Mouse (Mus musculus) layer of hippocampus, postnatal 14 days (tissue): ENCODE measurements at regions not wholly inside any gene's neighbourhood (a gene's known extent, or its start where the extent isn't known, plus 50 kb on each side); places are given as distances from the start of the nearest gene placed in this dataset.
A peak's percentile ranks its signal among the peaks of the same experiment; 100 is the strongest.

Experiments used
- DNase-seq, 2 experiments: peaks; one replicate each; pipeline ENCODE4 v3.0.0; 2021 to 2022; ENCODE audit warnings: low spot score in 2 of 2, mixed read lengths in 1 of 2

DNA sequence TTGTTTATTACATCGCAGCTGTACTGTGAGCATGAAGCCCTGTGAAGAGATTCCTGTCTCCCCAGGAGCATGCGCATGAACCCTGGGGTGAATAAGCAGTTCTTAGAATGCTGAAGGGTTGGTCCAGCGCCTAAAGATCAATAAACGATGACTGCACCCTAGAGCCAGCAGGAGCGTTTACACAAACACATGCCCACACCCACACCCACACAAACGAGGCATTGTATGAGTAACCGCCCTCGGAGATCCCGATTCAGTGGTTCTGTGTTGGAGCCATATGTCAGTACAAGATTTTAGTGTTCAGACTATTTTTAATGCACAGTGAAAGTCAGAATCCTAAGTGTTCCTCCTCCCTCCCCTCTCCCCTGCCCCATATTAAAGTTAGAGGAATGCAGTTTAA, 57.3 kb downstream of the Edn1 start:
- no peak for DNase-seq

DNA sequence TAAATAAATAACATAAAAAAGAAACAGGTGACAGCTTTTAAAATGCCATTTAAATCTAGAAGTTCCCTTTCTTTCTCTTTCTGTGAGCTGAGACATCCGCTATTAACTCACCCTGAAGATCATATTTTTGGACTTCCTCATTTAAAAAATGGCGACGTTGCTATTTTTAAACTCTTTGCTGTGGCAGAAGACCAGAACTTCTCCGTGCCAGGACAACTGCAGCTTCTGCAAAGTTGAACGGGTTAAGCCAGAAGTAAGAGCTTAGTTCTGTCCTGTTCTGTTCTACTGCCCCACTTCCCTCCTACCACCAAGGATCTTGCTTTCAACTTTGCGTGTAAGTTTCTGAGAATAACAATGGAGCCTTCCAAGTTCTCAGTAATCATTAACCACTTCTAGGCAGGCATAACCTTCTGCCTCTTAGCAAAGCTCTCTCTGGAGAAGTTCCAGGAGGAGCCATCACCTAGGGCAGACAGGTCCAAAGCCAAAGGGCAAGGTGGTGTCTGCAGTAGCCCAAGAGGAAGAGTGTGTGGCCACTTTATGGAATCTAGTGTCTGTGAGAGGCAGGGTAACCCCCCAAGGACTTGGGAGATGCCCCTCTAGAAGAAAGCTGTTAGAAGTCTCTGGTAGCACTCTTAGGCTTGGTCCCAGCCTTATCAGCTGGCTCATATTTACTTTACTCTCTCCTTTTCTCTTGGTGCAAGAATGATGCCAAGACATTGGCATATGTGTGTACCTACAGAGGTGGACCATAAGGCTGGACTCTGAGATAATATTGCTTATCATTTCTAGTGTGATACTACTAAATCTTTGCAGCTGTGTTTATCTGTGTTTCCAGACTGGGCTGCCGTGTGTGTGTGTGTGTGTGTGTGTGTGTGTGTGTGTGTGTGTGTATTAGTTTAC, 66.6 kb downstream of the Edn1 start:
- DNase-seq, result no peak

DNA sequence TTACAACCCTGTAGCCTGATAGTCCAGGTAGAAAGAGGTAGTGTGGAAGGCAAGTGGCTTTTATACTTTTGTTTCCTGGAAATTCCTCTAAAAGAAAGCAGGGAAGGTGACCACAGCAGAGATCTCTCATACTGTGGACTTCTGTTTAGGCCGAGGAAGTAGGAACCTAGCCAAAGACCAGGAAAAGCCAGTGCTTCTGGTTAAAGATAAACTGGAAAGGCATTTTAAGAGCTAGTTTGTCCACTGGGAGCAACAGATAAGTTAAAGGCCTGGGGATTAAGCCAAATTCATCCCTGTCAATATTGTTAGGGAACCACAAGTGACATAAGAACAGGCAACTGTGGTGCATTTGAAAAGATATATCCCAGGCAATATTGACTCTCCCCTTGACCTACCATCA, 68.5 kb downstream of the Edn1 start:
- no peak for DNase-seq

- no peak for DNase-seq
These were observed 70.9 kb downstream of the Edn1 start for GRCm38 (mm10) chr13:42372201-42372600.

DNA sequence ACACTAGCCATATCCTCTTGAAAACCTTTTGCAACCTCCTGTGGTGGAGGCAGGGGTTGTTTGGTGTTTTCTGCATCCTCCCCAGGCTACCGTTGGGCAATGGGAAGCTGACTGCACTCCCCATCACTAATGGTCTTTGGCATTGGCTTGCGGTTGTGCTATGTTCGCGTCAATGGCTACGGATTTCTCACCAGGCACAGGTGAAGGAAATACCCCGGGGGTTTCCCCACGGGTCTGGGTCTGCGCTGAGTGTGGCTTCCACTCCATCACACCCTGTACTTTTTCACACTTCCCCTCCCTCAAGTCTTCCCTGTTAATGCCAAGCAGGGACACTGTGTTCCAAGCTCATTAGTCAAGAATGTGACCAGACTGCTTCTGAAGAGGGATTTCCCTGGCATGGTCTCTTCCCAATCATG, 72.9 kb downstream of the Edn1 start:
- peak in 1 of 2 experiments; percentile 39 for DNase-seq

- no peak for DNase-seq
These were observed 78.4 kb downstream of the Edn1 start for GRCm38 (mm10) chr13:42379675-42380074.

DNA sequence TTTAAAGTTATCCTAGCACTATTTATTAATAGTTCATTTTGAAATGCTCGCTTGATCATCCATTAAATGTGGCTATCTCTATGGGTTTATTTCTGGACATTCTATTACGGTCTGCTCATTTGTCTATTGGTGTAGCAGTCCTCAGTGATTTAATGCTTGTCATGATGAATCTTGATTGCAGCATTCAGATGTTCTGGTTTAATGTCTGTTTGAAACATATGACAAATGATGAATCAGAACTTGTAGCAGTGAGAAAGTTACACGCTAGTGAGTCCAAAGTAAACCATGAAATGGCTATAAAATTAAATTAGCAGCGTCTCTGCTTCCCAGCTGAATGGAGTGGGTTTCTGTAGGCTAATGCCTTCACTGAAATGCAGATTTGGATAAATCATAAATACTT, 81.8 kb downstream of the Edn1 start:
- DNase-seq, result no peak

DNA sequence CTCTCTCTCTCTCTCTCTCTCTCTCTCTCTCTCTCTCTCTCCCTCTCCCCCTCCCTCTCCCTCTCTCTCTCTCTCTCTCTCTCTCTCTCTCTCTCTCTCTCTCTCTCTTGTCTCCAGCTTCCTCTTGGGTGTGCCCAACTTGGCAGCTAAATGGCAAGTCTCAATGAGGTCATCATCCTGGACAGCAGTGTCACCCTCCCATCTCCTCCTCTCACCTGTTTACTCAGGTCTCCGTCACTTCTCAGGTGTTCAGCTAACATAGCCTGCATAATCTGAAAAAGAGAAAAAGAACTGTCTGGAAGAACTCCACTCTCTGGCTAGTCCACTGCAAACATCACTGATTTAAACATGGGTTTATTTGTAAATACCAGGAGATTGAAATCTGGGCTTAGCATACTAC, 89.1 kb downstream of the Edn1 start:
- DNase-seq, result no peak

GRCm38 (mm10) chr13:42391330-42392005, 90.2 kb downstream of the Edn1 start:
- DNase-seq, result no peak

DNA sequence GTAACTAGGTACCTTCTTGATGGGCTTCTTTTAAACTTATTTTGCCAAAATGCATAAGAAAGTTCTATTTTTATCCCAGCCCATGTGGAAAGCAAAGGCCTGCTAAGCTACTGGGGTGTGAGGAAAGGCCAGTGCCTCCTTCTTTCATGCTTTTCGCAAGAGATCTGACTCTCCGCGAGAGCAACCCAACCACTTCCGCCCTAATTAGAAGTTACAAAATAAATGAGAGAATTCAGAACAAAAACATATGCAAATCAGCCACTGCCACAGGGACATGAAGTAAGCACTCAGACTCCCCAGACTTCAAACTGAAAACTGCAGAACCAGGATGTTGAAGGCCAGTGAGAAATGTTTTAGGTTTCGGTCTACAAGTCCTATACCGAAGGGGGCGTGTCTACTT, 91.4 kb downstream of the Edn1 start:
- DNase-seq, result no peak

DNA sequence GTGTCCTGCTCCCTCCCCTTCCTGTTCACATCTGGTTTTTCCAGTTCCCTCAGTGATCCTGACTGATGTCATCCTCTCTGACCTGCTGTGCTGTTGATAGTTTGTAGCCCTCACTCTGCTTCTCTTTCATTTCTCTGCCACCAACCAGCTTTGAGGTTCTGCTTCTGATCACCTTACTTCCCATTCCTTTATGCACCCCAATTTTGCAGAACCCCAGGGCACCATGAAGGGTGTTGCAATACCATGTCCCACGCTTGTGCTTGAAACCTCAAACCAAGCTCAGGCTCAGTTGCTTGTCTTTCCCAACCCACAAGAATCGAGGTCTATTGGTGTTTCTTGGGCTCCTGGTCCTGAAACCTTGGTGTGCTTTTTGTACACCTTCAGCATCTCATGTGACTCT, 93.3 kb downstream of the Edn1 start:
- DNase-seq, result no peak

GRCm38 (mm10) chr13:42401513-42401912, 100.2 kb downstream of the Edn1 start:
- DNase-seq, result no peak

DNA sequence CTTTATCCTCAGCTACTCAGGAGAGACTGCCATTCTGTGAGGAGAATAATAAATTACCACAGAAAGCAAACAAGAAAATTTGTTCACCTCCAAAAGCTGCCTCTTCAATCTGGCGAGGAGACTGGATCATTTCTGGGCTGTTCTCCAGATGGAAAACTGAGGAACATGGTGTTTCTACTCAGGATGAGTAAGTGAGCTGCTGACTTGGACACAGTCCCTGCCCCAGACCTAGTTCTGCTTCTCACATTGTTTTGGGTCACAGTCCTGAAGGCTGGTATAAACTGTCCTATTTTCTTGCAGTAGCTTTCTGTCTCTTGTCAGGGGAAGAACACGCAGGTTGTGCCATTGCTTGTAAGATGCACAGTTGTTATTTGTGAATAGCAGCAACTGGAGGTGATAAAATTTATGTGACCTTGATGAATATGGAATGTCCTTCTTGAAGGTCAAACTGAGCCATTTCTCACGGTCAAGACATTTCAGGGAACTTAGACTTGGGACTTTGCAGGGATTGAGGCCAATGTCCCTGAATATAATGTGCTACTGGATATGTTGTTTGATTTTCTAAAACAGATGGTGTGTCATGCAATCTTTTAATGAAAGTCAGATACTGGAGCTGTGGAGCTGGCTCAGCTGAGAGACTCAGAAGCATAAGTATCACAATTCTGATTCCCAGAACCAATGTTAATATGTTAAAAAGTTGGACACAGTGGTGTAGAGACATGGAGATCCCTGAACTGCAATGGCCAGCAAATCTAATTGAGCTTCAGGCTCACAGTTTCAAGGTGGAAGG, 102.2 kb downstream of the Edn1 start:
- DNase-seq, result peak; percentile 52 to 85

DNA sequence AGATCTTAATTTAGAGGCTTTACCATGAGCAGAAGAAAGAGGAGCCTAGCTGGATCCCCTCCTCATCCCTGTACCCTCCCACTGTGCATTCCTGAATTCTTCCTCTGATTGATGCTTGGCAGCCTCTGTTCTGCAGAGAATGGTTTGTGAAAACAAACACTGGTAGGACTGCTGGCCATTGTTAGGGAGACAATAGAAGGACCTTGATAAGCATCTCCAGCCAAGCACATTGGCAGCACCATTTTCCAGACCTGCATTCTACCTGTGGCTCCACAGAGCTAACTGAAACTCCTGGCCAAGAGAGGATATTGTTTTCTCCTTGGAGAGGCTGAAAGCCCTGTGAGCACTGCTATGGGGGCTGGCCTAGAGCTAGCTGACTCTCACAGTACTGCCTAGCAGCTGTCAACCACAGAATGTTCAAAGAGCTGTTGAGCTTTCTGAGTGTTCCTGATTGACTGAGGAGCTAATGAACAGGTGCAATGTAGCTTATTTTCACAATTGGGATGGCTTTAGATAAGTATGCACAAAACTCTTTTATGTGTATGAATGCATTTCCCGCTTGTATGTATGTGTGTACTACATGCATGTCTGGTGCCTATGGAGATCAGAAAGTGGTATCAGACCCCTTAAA, 111.5 kb downstream of the Edn1 start:
- peak; percentile 7 to 43 for DNase-seq

DNA sequence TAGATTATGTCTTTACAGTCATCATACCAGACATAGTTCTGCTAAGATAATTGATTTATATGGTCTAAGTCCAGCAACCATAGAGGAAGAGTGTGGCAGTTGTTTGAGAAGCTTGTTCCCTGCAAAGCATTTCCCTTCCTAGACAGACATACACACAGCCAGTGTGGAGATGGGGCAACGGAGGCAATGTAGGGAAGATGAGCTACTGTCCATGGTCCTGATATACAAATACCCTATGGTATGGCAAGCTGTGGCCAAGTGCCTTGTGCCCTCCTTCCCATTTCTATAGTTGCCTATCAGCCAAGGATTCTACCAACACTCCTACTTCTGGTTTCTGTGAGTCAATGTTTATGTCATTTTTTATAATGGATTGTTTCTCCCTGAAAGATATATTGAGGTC, 145.6 kb downstream of the Edn1 start:
- DNase-seq, result no peak

GRCm38 (mm10) chr13:42453665-42454064, 152.4 kb downstream of the Edn1 start:
- DNase-seq, result no peak

DNA sequence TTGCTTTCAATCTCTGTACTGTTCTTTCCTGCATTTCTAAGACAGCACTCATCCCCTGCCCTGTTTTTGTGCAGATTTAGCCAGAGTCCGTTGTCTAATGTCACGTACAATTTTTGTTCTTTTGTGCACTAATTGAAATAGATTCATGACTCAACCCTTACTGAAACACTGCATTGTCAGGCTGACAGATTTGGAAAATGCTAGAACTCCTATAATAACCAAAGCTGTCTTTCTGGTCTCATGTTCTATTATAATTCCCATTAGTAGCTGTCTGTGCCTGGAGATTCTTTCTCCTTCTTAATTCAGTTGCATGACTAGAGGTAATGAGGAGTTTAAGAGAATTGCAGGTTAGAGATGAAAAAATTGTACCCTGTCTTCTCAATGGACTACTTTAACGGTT, 158.6 kb downstream of the Edn1 start:
- DNase-seq, result no peak

DNA sequence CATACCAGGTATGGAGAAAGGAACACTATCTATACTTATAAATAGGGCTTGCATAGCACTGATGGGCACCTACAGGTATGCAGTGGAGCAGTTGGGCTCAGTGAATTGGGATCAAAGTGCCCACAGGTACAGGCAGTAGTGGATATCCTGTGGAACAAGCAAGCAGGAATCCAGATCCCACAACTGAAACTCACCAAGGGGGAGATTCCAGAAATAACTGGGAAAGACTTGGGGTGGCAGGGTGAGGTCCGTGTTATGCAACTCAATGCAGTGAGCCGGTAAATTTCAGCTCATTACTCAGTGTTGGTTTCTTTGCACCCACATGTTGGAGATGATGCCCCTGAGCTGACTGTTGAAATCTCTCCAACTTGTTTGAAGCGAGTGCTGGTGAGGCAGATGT, 177.5 kb downstream of the Edn1 start:
- no peak for DNase-seq

DNA sequence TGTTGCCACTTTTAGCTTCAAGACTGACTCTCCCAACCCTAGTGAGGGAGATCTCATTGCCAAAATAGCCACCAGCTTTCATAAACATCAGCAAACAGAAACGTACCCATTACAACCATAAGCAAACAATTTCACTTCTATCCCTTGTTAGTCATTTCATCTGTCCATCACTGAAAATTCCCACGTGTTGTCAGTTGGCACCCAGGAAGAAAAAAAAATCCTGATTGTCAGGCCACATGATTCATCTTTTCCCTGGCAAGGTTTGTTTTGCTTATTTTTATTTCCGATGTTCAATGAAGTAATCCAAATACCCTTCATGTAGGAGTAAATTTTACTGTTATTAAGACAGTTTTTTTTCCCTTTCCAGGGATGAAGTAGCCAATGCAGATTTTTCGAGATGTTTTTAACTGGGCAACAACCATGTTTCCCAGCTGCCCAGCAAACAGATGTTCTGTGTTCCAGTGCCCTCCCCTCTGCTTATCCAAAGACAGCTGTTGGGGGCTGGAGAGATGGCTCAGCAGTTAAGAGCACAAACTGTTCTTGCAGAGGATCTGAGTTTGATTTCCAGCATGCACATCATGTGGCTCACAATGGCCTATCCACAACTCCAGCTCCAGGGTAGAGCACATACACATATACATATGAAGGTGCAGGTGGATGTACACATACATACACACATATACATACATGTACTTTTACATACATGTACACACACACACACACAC, 189.3 kb upstream of the Phactr1 start:
- no peak for DNase-seq

GRCm38 (mm10) chr13:42494371-42494770, 186.1 kb upstream of the Phactr1 start:
- no peak for DNase-seq

DNA sequence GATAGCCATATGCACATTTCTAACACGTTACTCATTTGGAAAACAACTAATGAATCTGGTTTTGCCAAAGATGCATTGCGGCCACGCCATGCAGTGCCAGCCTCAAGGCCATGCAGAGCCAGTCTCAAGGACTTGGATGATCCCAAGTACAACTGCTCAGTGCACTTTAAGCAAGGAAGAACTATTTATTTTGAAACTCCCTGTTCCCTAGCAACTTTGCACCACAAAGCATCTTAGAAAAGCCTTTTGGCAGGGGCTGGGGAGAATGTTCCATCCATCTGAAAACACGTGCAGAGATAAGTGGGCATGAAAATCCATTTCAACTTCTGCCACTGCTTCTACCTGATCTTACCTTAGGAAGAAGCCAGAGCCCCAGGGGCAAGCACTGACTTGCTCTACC, 182.1 kb upstream of the Phactr1 start:
- DNase-seq, result peak in 1 of 2 experiments; percentile 5
